Mouse (Mus musculus): ENCODE results near the gene Cnnm3. TPM values are rescaled to one million over a fixed set of nuclear protein-coding genes. Genes with fewer than 3 reads are reported as not detected.

The Cnnm3 gene
- polyA plus RNA-seq (2016; fragmentation: Nextera tagmentation; extraction: Ambion mirVana) = 2.2 and 3.4 TPM in 2 replicates

DNA sequence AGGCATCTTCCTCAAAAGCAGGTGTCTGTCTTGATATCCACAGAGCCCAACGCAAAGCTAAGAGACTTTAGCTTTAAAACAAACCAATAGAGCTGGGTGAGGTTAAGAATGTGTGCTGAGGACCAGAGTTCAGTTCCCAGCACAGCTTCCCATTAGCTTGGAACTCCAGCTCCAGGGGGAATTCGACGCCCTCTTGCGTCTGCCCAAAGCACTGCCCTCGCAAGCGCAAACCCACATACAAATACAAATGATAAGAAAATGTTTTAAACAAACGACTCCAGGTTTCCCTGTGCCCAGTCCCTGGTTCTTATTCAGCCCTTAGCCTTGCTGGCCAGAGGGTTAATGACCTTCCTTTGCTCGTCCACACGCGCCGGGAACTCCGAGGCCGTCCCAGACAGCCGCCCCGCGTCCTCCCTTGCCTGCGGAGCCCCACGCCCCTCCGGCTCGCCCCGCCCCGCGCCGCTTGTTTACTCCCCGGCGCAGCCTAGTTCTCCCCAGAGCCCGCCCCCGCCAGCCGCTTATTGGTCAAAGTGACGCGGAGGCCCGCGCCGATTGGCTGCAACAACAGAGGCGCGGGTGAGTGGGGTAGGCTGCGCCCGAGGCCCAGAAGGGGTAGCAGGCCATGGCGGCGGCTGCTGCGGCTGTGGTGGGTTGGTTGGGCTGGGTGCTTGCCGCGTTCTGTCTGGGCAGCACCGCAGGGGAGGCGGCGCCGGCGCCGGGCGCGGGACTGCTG is at the start of gene Cnnm3:
Gene Cnnm3, plus strand, starts transcription at position 579 of the 733 bp plus-strand sequence.
- Histone ChIP-seq H3K27ac (ENCODE audit: poor library complexity, severe bottlenecking) (peak within 1 kb of the TSS; percentile 98), H3K9ac (peak within 1 kb of the TSS; percentile 86), H3K9me3 (replicated peaks) (no peaks in the 10 kb centered on the region), H3K36me3 (peaks cover 19% of the 10 kb centered on the region), H3K4me3 (peak within 1 kb of the TSS; percentile 86), H3K4me2 (peak within 1 kb of the TSS; percentile 93), H3K4me1 (replicated peaks) (peaks cover 30% of the 10 kb centered on the region), H3K27me3 (replicated peaks) (no peaks in the 10 kb centered on the region)
- peak; percentile 99 for ATAC-seq (ENCODE audit: insufficient number of reproducible peaks, low FRiP score)
- WGBS = under 1% methylated on average over 51 of the region's 51 CpGs

- no peak overlapping the region for H3K9ac ChIP-seq
- no peak overlapping the region for H3K4me2 ChIP-seq
- H3K36me3 ChIP-seq = no peaks in the 10 kb centered on the region
- peaks cover 6% of the 10 kb centered on the region; the same call in 1 of the 2 replicates for H3K4me1 ChIP-seq (replicated peaks)
- ATAC-seq (ENCODE audit: insufficient number of reproducible peaks, low FRiP score) = no peak
- H3K4me3 ChIP-seq = no peak overlapping the region
- no peaks in the 10 kb centered on the region for H3K9me3 ChIP-seq (replicated peaks)
- H3K27me3 ChIP-seq (replicated peaks) = no peaks in the 10 kb centered on the region
- no peak overlapping the region for H3K27ac ChIP-seq (ENCODE audit: poor library complexity, severe bottlenecking)
- WGBS = 59% methylated on average over 4 of the region's 4 CpGs
These were observed 46.0 kb upstream of the Cnnm3 start for GRCm38 (mm10) chr1:36465641-36466160.

DNA sequence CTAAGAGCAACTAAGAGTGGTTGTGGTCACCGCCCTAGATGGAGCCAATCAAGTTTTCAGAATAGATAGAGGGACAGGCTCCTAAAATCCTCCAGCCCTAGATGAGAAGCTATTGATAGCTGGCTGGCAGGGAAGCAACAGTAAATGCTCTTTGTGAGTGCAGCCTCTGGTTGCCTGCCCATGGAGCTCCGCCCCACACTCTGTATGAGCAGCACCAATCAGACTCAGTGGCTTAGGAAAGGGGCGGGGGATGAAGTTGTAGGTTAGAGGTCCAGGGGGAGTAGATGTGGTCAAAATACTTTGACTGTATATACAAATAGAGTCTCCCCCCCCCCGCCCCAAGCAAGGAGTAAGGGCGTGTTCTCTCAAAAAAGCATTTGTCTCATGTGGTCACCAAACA is 44.2 kb upstream of the Cnnm3 start:
- no peak overlapping the region for H3K27ac ChIP-seq (ENCODE audit: poor library complexity, severe bottlenecking)

DNA sequence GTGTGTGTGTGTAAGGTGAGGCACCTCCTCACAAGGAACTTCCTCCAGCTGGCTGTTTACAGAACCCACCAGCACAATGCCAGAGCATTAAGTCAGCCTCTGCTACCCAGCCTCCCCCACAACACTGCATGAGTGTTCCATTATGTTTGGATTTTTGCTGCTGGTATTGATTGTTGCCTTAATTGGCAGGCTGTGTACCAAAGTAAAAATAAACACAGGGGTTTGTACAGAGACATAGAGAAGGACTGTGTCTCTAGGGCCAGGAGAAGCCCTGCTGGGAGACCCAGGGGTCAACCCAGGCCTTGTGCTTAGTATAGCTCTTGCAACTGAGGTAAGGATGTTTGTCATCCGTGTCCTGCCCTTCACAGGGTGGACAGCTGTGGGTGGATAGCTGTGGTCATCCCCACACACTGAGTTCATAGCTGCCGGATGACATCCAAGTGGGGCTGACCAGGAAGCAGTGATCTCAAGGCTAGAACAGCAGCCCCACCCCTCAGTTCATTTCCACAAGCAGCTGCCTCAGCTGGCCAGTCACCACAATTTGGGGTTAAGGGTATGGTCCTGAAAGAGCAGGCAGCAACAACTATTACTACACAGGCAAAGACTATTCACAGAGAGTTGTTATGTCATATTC is 41.7 kb upstream of the Cnnm3 start:
- no peak for ATAC-seq (ENCODE audit: insufficient number of reproducible peaks, low FRiP score)
- no peak overlapping the region for H3K4me3 ChIP-seq
- peaks cover 30% of the 10 kb centered on the region for H3K4me1 ChIP-seq (replicated peaks)
- no peaks in the 10 kb centered on the region for H3K9me3 ChIP-seq (replicated peaks)
- no peak overlapping the region for H3K27ac ChIP-seq (ENCODE audit: poor library complexity, severe bottlenecking)
- 54% methylated on average over 2 of the region's 2 CpGs for WGBS
- H3K27me3 ChIP-seq (replicated peaks) = no peaks in the 10 kb centered on the region
- no peak overlapping the region for H3K9ac ChIP-seq
- no peak overlapping the region for H3K4me2 ChIP-seq
- no peaks in the 10 kb centered on the region for H3K36me3 ChIP-seq

More for the DNA sequence above, 44.2 kb upstream of the Cnnm3 start:
- Histone ChIP-seq H3K9me3 (replicated peaks) (no peaks in the 10 kb centered on the region), H3K4me1 (replicated peaks) (peaks cover 5% of the 10 kb centered on the region), H3K4me3 (no peak overlapping the region), H3K27me3 (replicated peaks) (no peaks in the 10 kb centered on the region), H3K36me3 (no peaks in the 10 kb centered on the region), H3K9ac (no peak overlapping the region), H3K4me2 (no peak overlapping the region)
- WGBS = 49% methylated on average over 5 of the region's 5 CpGs
- ATAC-seq (ENCODE audit: insufficient number of reproducible peaks, low FRiP score) = no peak

- under 1% methylated on average over 89 of the region's 98 CpGs for WGBS
- peak within 1 kb of the TSS; percentile 62 for H3K27ac ChIP-seq (ENCODE audit: poor library complexity, severe bottlenecking)
- peak within 1 kb of the TSS; percentile 81 for H3K9ac ChIP-seq
- peaks cover 38% of the 10 kb centered on the region for H3K4me1 ChIP-seq (replicated peaks)
- H3K4me3 ChIP-seq = peak within 1 kb of the TSS; percentile 77
- no peaks in the 10 kb centered on the region for H3K36me3 ChIP-seq
- no peaks in the 10 kb centered on the region for H3K9me3 ChIP-seq (replicated peaks)
- peak; percentile 95 for ATAC-seq (ENCODE audit: insufficient number of reproducible peaks, low FRiP score)
- no peaks in the 10 kb centered on the region for H3K27me3 ChIP-seq (replicated peaks)
- peak within 1 kb of the TSS; percentile 69 for H3K4me2 ChIP-seq
These were observed 40.2 kb upstream of the Cnnm3 start, which contains the start of gene Cnnm4 for GRCm38 (mm10) chr1:36471181-36472105. Gene Cnnm4 (plus strand): TSS chr1:36471620.

DNA sequence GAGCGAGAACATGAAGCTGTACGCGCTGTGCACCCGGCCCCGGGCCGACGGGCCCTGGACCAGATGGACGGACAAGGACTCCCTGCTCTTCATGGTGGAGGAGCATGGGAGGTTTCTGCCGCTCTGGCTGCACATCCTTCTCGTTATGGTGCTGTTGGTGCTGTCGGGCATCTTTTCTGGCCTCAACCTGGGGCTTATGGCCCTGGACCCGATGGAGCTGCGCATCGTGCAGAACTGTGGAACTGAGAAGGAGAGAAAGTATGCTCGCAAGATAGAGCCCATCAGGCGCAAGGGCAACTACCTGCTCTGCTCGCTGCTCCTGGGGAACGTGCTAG is 39.6 kb upstream of the Cnnm3 start:
- Histone ChIP-seq H3K4me3 (peak overlapping the region; percentile 77), H3K36me3 (no peaks in the 10 kb centered on the region)
- ATAC-seq (ENCODE audit: insufficient number of reproducible peaks, low FRiP score) = no peak; the same call in 1 of the 2 replicates

DNA sequence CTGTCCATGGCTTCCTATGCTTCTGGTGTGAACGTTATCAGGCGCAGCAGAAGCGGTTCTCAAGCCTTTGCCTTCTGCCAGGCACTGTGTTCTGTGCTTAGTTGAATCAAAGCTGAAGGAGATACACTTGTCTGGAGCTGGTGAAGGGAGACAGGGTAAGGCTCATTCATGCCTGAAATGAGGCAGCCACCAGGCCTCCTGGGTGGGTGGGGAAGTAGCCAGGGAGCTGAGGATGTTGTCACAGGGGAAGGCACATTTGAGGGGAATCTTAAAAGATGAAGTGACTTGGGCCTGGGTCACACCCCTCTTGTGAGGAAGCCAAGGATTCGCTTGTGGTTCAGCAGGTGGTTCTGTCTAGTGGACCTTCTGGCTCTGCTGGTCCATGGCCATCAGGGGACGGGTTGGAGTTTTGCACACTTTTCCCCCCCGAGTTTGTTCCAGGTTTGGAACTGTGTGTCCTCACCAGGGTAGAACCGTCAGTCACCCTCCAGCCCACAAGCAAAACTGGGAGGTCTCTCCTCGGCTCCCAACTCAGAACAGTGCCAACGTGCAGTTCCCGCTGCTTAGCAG is 38.4 kb upstream of the Cnnm3 start:
- Histone ChIP-seq H3K4me3 (peak overlapping the region; percentile 77; the same call in 1 of the 2 replicates), H3K27me3 (replicated peaks) (no peaks in the 10 kb centered on the region), H3K27ac (ENCODE audit: poor library complexity, severe bottlenecking) (no peak overlapping the region), H3K4me2 (peak overlapping the region; percentile 69), H3K36me3 (no peaks in the 10 kb centered on the region), H3K9me3 (replicated peaks) (no peaks in the 10 kb centered on the region), H3K4me1 (replicated peaks) (peaks cover 42% of the 10 kb centered on the region), H3K9ac (0 out of 2 replicates have a peak overlapping the region, but pooled peaks have one; percentile 27)
- no peak for ATAC-seq (ENCODE audit: insufficient number of reproducible peaks, low FRiP score)
- WGBS = 71% methylated on average over 10 of the region's 10 CpGs

More for the DNA sequence above, 39.6 kb upstream of the Cnnm3 start:
- WGBS = 13% methylated on average over 18 of the region's 18 CpGs
- Histone ChIP-seq H3K4me1 (replicated peaks) (peaks cover 38% of the 10 kb centered on the region), H3K27me3 (replicated peaks) (no peaks in the 10 kb centered on the region), H3K4me2 (peak overlapping the region; percentile 69), H3K9me3 (replicated peaks) (no peaks in the 10 kb centered on the region), H3K9ac (peak overlapping the region; percentile 81), H3K27ac (ENCODE audit: poor library complexity, severe bottlenecking) (no peak overlapping the region)

- Histone ChIP-seq H3K36me3 (no peaks in the 10 kb centered on the region), H3K27ac (ENCODE audit: poor library complexity, severe bottlenecking) (no peak overlapping the region), H3K4me2 (peak overlapping the region; percentile 69), H3K4me1 (replicated peaks) (peaks cover 43% of the 10 kb centered on the region), H3K9me3 (replicated peaks) (no peaks in the 10 kb centered on the region), H3K27me3 (replicated peaks) (no peaks in the 10 kb centered on the region), H3K9ac (0 out of 2 replicates have a peak overlapping the region, but pooled peaks have one; percentile 4), H3K4me3 (no peak overlapping the region)
- WGBS = 57% methylated on average over 3 of the region's 3 CpGs
- no peak for ATAC-seq (ENCODE audit: insufficient number of reproducible peaks, low FRiP score)
These were observed 37.0 kb upstream of the Cnnm3 start for GRCm38 (mm10) chr1:36474646-36475045.

DNA sequence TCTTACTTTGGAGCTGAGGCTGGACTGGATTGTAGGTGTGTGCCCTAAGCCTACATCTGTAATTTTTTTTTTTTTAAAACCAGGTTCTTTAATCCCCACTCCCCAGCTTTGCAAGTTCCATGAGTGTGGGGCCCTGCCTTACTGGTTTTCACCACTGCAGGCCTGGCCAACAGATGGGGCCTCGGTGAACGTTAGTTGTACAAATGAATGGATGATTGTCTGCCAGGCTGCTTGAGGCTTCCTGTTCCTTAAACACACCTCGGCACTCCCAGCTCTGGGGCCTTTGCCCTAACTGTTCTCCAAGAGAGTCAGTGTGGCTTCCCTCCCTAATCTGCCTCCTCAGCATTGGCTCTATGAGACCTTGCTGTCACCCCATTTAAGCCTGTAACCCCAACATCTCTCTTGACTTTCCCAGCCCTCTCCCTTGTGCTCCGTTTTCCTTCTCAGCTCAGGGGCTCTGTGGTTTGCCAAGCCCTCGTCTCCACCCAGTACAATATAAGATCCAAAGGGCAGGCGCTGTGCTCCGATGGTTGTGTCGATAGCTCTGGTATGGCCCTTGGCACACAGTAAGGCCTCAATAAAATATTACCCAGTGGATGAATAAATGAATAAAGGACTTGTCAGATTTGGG is 36.1 kb upstream of the Cnnm3 start:
- Histone ChIP-seq H3K4me2 (peak overlapping the region; percentile 69), H3K36me3 (no peaks in the 10 kb centered on the region), H3K27ac (ENCODE audit: poor library complexity, severe bottlenecking) (no peak overlapping the region), H3K4me3 (no peak overlapping the region), H3K9ac (no peak overlapping the region), H3K9me3 (replicated peaks) (no peaks in the 10 kb centered on the region), H3K4me1 (replicated peaks) (peaks cover 43% of the 10 kb centered on the region), H3K27me3 (replicated peaks) (no peaks in the 10 kb centered on the region)
- no peak for ATAC-seq (ENCODE audit: insufficient number of reproducible peaks, low FRiP score)
- WGBS = 61% methylated on average over 8 of the region's 8 CpGs

GRCm38 (mm10) chr1:36476426-36476825 is 35.2 kb upstream of the Cnnm3 start:
- Histone ChIP-seq H3K27ac (ENCODE audit: poor library complexity, severe bottlenecking) (no peak overlapping the region), H3K36me3 (no peaks in the 10 kb centered on the region), H3K9ac (no peak overlapping the region), H3K4me2 (no peak overlapping the region), H3K4me1 (replicated peaks) (peaks cover 43% of the 10 kb centered on the region), H3K27me3 (replicated peaks) (no peaks in the 10 kb centered on the region), H3K4me3 (no peak overlapping the region), H3K9me3 (replicated peaks) (no peaks in the 10 kb centered on the region)
- no peak for ATAC-seq (ENCODE audit: insufficient number of reproducible peaks, low FRiP score)
- 80% methylated on average over 7 of the region's 7 CpGs for WGBS
